Mouse (Mus musculus) CH12.LX (cell line): ENCODE results near the gene Hpcal1. TPM values are rescaled to one million over a fixed set of nuclear protein-coding genes. Genes with fewer than 3 reads are reported as not detected.

Experiments used
- DNase-seq: peaks from one replicate; pipeline ENCODE4 v3.0.0-alpha.2; 2013; ENCODE audit errors: extremely low read depth
- H3K27ac ChIP-seq: 2 replicates; pipeline ENCODE4 v1.5.1; 2012; ENCODE audit warnings: low read depth, mild to moderate bottlenecking, control low read depth, moderate library complexity; ENCODE audit not compliant: insufficient read depth
- H3K27me3 ChIP-seq: replicated peaks from 2 replicates; pipeline ENCODE3; 2012; ENCODE audit warnings: inconsistent platforms
- H3K36me3 ChIP-seq, 2 experiments: replicated peaks in 1 of 2; 2 replicates each; pipeline versions ENCODE3 to v1.6.1; 2012; ENCODE audit warnings: inconsistent platforms in 1 of 2, low read length in 1 of 2, mild to moderate bottlenecking in 1 of 2, mixed read lengths in 1 of 2, moderate library complexity in 1 of 2; ENCODE audit not compliant: control insufficient read depth in 1 of 2, insufficient read depth in 1 of 2
- H3K4me1 ChIP-seq, 2 experiments: 2 replicates each; pipeline ENCODE4 v1.6.1; 2012; ENCODE audit warnings: inconsistent platforms in 1 of 2, moderate library complexity in 1 of 2; ENCODE audit not compliant: insufficient read depth in 2 of 2, control insufficient read depth in 1 of 2
- H3K4me2 ChIP-seq: 2 replicates; pipeline ENCODE4 v1.6.1; 2012; ENCODE audit warnings: low read depth, mild to moderate bottlenecking, control low read depth; ENCODE audit not compliant: poor library complexity, insufficient read depth, severe bottlenecking
- H3K4me3 ChIP-seq, 3 experiments: fragments of 150-350 bp in 1 of 3; sonication (generic) in 1 of 3; replicated peaks in 1 of 3; 2 replicates each; pipeline versions ENCODE3 to v1.5.1; 2011 to 2012; ENCODE audit warnings: low read depth in 2 of 3, low read length in 2 of 3, mild to moderate bottlenecking in 2 of 3, moderate library complexity in 2 of 3, control low read depth in 1 of 3, improper control_type of control experiment in 1 of 3, inconsistent platforms in 1 of 3, mixed read lengths in 1 of 3; ENCODE audit not compliant: poor library complexity in 1 of 3
- H3K79me2 ChIP-seq: replicated peaks from 2 replicates; pipeline ENCODE4 v1.6.1; 2012; ENCODE audit warnings: mild to moderate bottlenecking, moderate library complexity; ENCODE audit not compliant: control insufficient read depth, poor library complexity, insufficient read depth, severe bottlenecking; ENCODE audit errors: extremely low read depth
- H3K9ac ChIP-seq: 2 replicates; pipeline ENCODE4 v1.6.1; 2012; ENCODE audit warnings: low read depth, mild to moderate bottlenecking, control low read depth, moderate library complexity; ENCODE audit not compliant: insufficient read depth
- H3K9me3 ChIP-seq: replicated peaks from 2 replicates; pipeline ENCODE3; 2012; ENCODE audit warnings: low read length, inconsistent platforms, mixed read lengths
- CHD1 ChIP-seq: IDR thresholded peaks from 2 replicates; pipeline ENCODE4 v1.6.1; 2012; ENCODE audit warnings: low read depth, low read length, improper control_type of control experiment, inconsistent platforms
- CHD2 ChIP-seq: IDR thresholded peaks from 2 replicates; pipeline ENCODE4 v1.6.1; 2011; ENCODE audit warnings: low read length, improper control_type of control experiment
- ETS1 ChIP-seq: conservative IDR thresholded peaks from 2 replicates; pipeline ENCODE4 v1.6.1; 2012; ENCODE audit warnings: low read depth, mild to moderate bottlenecking, inconsistent platforms, low read length, improper control_type of control experiment, moderate library complexity
- GABPA ChIP-seq: IDR thresholded peaks from 2 replicates; pipeline ENCODE4 v1.6.1; 2012; ENCODE audit warnings: low read depth, low read length, improper control_type of control experiment, inconsistent platforms; ENCODE audit not compliant: insufficient replicate concordance
- HCFC1 ChIP-seq: IDR thresholded peaks from 2 replicates; pipeline ENCODE4 v1.6.1; 2012; ENCODE audit warnings: low read depth, mild to moderate bottlenecking, inconsistent platforms, low read length, improper control_type of control experiment
- JUND ChIP-seq: conservative IDR thresholded peaks from 2 replicates; pipeline ENCODE4 v1.6.1; 2011; ENCODE audit warnings: low read depth, low read length, improper control_type of control experiment
- MAX ChIP-seq: IDR thresholded peaks from 2 replicates; pipeline ENCODE4 v1.6.1; 2011; ENCODE audit warnings: low read length, improper control_type of control experiment
- MXI1 ChIP-seq: IDR thresholded peaks from 2 replicates; pipeline ENCODE4 v1.6.1; 2011; ENCODE audit warnings: mild to moderate bottlenecking, low read depth, low read length, improper control_type of control experiment
- MYC ChIP-seq: IDR thresholded peaks from 2 replicates; pipeline ENCODE4 v1.6.1; 2011; ENCODE audit warnings: low read depth, mild to moderate bottlenecking, improper control_type of control experiment, low read length
- NELFE ChIP-seq: IDR thresholded peaks from 2 replicates; pipeline ENCODE4 v1.6.1; 2011; ENCODE audit warnings: low read depth, low read length, improper control_type of control experiment
- NRF1 ChIP-seq: IDR thresholded peaks from 2 replicates; pipeline ENCODE4 v1.6.1; 2014; ENCODE audit warnings: low read depth, mild to moderate bottlenecking, inconsistent platforms, low read length, improper control_type of control experiment, moderate library complexity
- PAX5 ChIP-seq: IDR thresholded peaks from 2 replicates; pipeline ENCODE4 v1.6.1; 2012; ENCODE audit warnings: low read length, inconsistent platforms, mixed read lengths
- POLR2A ChIP-seq: IDR thresholded peaks from 2 replicates; pipeline ENCODE4 v1.6.1; 2011; ENCODE audit warnings: low read depth, mild to moderate bottlenecking, improper control_type of control experiment, low read length
- RCOR1 ChIP-seq: conservative IDR thresholded peaks from 2 replicates; pipeline ENCODE4 v1.6.1; 2012; ENCODE audit warnings: low read depth, mild to moderate bottlenecking, inconsistent platforms, low read length, improper control_type of control experiment
- TCF12 ChIP-seq: IDR thresholded peaks from 2 replicates; pipeline ENCODE4 v1.6.1; 2014; ENCODE audit warnings: low read depth, mild to moderate bottlenecking, inconsistent platforms, low read length, improper control_type of control experiment
- UBTF ChIP-seq: IDR thresholded peaks from 2 replicates; pipeline ENCODE4 v1.6.1; 2012; ENCODE audit warnings: low read depth, mild to moderate bottlenecking, inconsistent platforms, low read length, improper control_type of control experiment, moderate library complexity
- USF1 ChIP-seq: IDR thresholded peaks from 2 replicates; pipeline ENCODE4 v1.6.1; 2014; ENCODE audit warnings: low read depth, mild to moderate bottlenecking, inconsistent platforms, low read length, improper control_type of control experiment
- USF2 ChIP-seq: conservative IDR thresholded peaks from 2 replicates; pipeline ENCODE4 v1.6.1; 2011; ENCODE audit warnings: low read depth, low read length, improper control_type of control experiment
- ZC3H11A ChIP-seq: IDR thresholded peaks from 2 replicates; pipeline ENCODE4 v1.6.1; 2012; ENCODE audit warnings: low read depth, mild to moderate bottlenecking, inconsistent platforms, low read length, improper control_type of control experiment
- ZMIZ1 ChIP-seq: IDR thresholded peaks from 2 replicates; pipeline ENCODE4 v1.6.1; 2012; ENCODE audit warnings: low read depth, mild to moderate bottlenecking, inconsistent platforms, low read length, improper control_type of control experiment
- dilution Hi-C: fragments of 300-500 bp; cut with MboI; formaldehyde crosslinking; loops from 2 replicates; pipeline ENCODE4 v1.14.3; 2020; ENCODE audit warnings: low sequenced_read_pairs; ENCODE audit not compliant: extremely low pct_unique_long_range_greater_than_20kb, extremely low pct_ligation_motif_present
- in situ Hi-C: fragments of 300-500 bp; cut with MboI; formaldehyde crosslinking; loops from 3 replicates; pipeline ENCODE4 v1.14.3; 2019; ENCODE audit warnings: low sequenced_read_pairs, low pct_ligation_motif_present, low pct_unique_long_range_greater_than_20kb, mixed read lengths
- polyA plus RNA-seq: library from polyadenylated mRNA; unstranded; fragments of >175 nt; gene quantifications from 2 replicates; pipeline ENCODE4 v1.2.1, GENCODE M21; 2012; ENCODE audit warnings: low read depth; ENCODE audit not compliant: insufficient read length
- total RNA-seq, 2 experiments: library from RNA; depleted of rRNA; stranded (reverse); fragments of 300-350 nt in 1 of 2; fragments of >200 nt in 1 of 2; gene quantifications; 2 replicates each; pipeline ENCODE4 v1.2.3; 2012 to 2014

The Hpcal1 gene
- total and polyA plus RNA-seq, 3 experiments = 4.9 to 5.5 (median 4.9) TPM

- no peak for TF ChIP-seq CHD2
These were observed 5.7 kb downstream of the Hpcal1 start (continued) for GRCm38 (mm10) chr12:17696395-17696794.

GRCm38 (mm10) chr12:17698934-17699333 is 8.3 kb downstream of the Hpcal1 start:
- Histone ChIP-seq H3K9ac (no peak overlapping the region), H3K27me3 (no peaks in the 10 kb centered on the region), H3K79me2 (no peaks in the 10 kb centered on the region; the same call in 1 of the 2 replicates)
- no peak for DNase-seq
- TF ChIP-seq CHD2 (no peak), ZC3H11A (no peak), GABPA (no peak), UBTF (no peak), MYC (no peak), MXI1 (no peak)
- TF ChIP-seq, all 38 proteins: peak for 0
- peaks cover 3 to 11% of the 10 kb centered on the region in 2 experiments; a peak in 3 of 4 replicates for H3K4me1 ChIP-seq
- no peak overlapping the region for H3K4me3 ChIP-seq
- in situ Hi-C loops = no loop called here
- no peak overlapping the region for H3K4me2 ChIP-seq
- H3K27ac ChIP-seq = no peak overlapping the region
- dilution Hi-C loops = no loop called here
- no peaks in the 10 kb centered on the region for H3K9me3 ChIP-seq
- no peaks in the 10 kb centered on the region for H3K36me3 ChIP-seq

GRCm38 (mm10) chr12:17699480-17699879 is 8.8 kb downstream of the Hpcal1 start:
- DNase-seq = no peak
- Histone ChIP-seq H3K4me1 (peaks cover 3 to 10% of the 10 kb centered on the region in 2 experiments; a peak in 3 of 4 replicates), H3K4me3 (no peak overlapping the region), H3K79me2 (no peaks in the 10 kb centered on the region; the same call in 1 of the 2 replicates), H3K9me3 (no peaks in the 10 kb centered on the region), H3K9ac (no peak overlapping the region), H3K27me3 (no peaks in the 10 kb centered on the region), H3K36me3 (no peaks in the 10 kb centered on the region), H3K27ac (no peak overlapping the region), H3K4me2 (no peak overlapping the region)
- dilution Hi-C loops (no loop called here), in situ Hi-C loops (no loop called here)
- no peak for TF ChIP-seq ETS1
- no peak for TF ChIP-seq NRF1
- no peak for TF ChIP-seq RCOR1
- TF ChIP-seq USF1 = no peak
- TF ChIP-seq JUND = no peak
- no peak for TF ChIP-seq CHD2
- no peak for TF ChIP-seq NELFE
- TF ChIP-seq CHD1 = no peak
- no peak for TF ChIP-seq HCFC1
- no peak for TF ChIP-seq POLR2A
- TF ChIP-seq USF2 = no peak
- TF ChIP-seq ZMIZ1 = no peak
- no peak for TF ChIP-seq TCF12
- no peak for TF ChIP-seq PAX5
- no peak for TF ChIP-seq MAX
